Mouse (Mus musculus): ENCODE data around the gene Ppat.
"Not testable (repeated sequence)": the region's sequence is repeated elsewhere in the genome, so short reads cannot be mapped to it uniquely, and the experiment has no call there.

The Ppat gene

GRCm38 (mm10) chr5:76951106-76952027, at the start of gene Ppat, which contains the start of gene Paics:
Gene Ppat (minus strand): TSS chr5:76951578.
Gene Paics (plus strand): TSS chr5:76951307.
- peak; percentile 99 for DNase-seq (ENCODE audit: low spot score)

- no peak for DNase-seq (ENCODE audit: low spot score)
These were observed 47.0 kb upstream of the Ppat start for GRCm38 (mm10) chr5:76998416-76998815.

- no peak for DNase-seq (ENCODE audit: low spot score)
These were observed 41.9 kb upstream of the Ppat start for GRCm38 (mm10) chr5:76993174-76993814.

- DNase-seq (ENCODE audit: low spot score) = no peak
These were observed 39.4 kb upstream of the Ppat start for GRCm38 (mm10) chr5:76990789-76991188.

- DNase-seq (ENCODE audit: low spot score) = no peak
These were observed 32.6 kb upstream of the Ppat start for GRCm38 (mm10) chr5:76984015-76984414.

- no peak for DNase-seq (ENCODE audit: low spot score)
These were observed 24.4 kb upstream of the Ppat start for GRCm38 (mm10) chr5:76975736-76976135.

- DNase-seq (ENCODE audit: low spot score) = peak; percentile 91
These were observed 23.3 kb upstream of the Ppat start, which contains the start of gene Srp72 for GRCm38 (mm10) chr5:76974554-76975285. Gene Srp72 (plus strand): TSS chr5:76974683.

- no peak for DNase-seq (ENCODE audit: low spot score)
These were observed 22.8 kb upstream of the Ppat start for GRCm38 (mm10) chr5:76974207-76974553.

- no peak for DNase-seq (ENCODE audit: low spot score)
These were observed 22.1 kb upstream of the Ppat start for GRCm38 (mm10) chr5:76973488-76973887.

GRCm38 (mm10) chr5:76971115-76971514, 19.7 kb upstream of the Ppat start:
- not testable (repeated sequence) for DNase-seq (ENCODE audit: low spot score)

- no peak for DNase-seq (ENCODE audit: low spot score)
These were observed 17.9 kb upstream of the Ppat start for GRCm38 (mm10) chr5:76969250-76969649.

GRCm38 (mm10) chr5:76964651-76965050, 13.3 kb upstream of the Ppat start:
- no peak for DNase-seq (ENCODE audit: low spot score)

GRCm38 (mm10) chr5:76962545-76962944, 11.2 kb upstream of the Ppat start:
- DNase-seq (ENCODE audit: low spot score) = no peak

- DNase-seq (ENCODE audit: low spot score) = no peak
These were observed 8.2 kb upstream of the Ppat start for GRCm38 (mm10) chr5:76959587-76959986.

GRCm38 (mm10) chr5:76957954-76958353, 6.6 kb upstream of the Ppat start:
- no peak for DNase-seq (ENCODE audit: low spot score)

- DNase-seq (ENCODE audit: low spot score) = no peak
These were observed 4.1 kb upstream of the Ppat start for GRCm38 (mm10) chr5:76955474-76955873.

- DNase-seq (ENCODE audit: low spot score) = no peak
These were observed 3.0 kb upstream of the Ppat start for GRCm38 (mm10) chr5:76954271-76954900.

GRCm38 (mm10) chr5:76953794-76954193, 2.4 kb upstream of the Ppat start:
- no peak for DNase-seq (ENCODE audit: low spot score)

- DNase-seq (ENCODE audit: low spot score) = no peak
These were observed 998 bp upstream of the Ppat start for GRCm38 (mm10) chr5:76952112-76953040.

GRCm38 (mm10) chr5:76950343-76951105, 854 bp downstream of the Ppat start:
- DNase-seq (ENCODE audit: low spot score) = no peak

Data from testis, postnatal 10 days (tissue).